Mouse (Mus musculus) lung, embryonic 14.5 days (tissue): ENCODE data around the gene Eri3. TPM values are rescaled to one million over a fixed set of nuclear protein-coding genes. Genes with fewer than 3 reads are reported as not detected.

Experiments
- ATAC-seq: fragments of 200-750 bp; cut with Nextera tagmentation; 2 replicates; pipeline ENCODE4 v1.8.0; 2017; ENCODE audit warnings: mild to moderate bottlenecking, moderate TSS enrichment, moderate library complexity; ENCODE audit not compliant: insufficient read depth
- DNase-seq: peaks from one replicate; pipeline ENCODE4 v3.0.0-alpha.2; 2015
- H3K27ac ChIP-seq: fragments of 300-500 bp; sonication (generic); 2 replicates; pipeline ENCODE4 v1.5.1; 2014; ENCODE audit warnings: low read depth, mild to moderate bottlenecking, moderate library complexity
- H3K27me3 ChIP-seq: fragments of 300-500 bp; sonication (generic); 2 replicates; pipeline ENCODE4 v1.6.1; 2014; ENCODE audit warnings: low read length, control low read depth; ENCODE audit not compliant: insufficient read depth
- H3K36me3 ChIP-seq: fragments of 300-500 bp; sonication (generic); 2 replicates; pipeline ENCODE4 v1.6.1; 2014; ENCODE audit warnings: control low read depth; ENCODE audit not compliant: insufficient read depth
- H3K4me1 ChIP-seq: fragments of 300-500 bp; sonication (generic); 2 replicates; pipeline ENCODE4 v1.6.1; 2014; ENCODE audit warnings: antibody characterized with exemption, control low read depth; ENCODE audit not compliant: insufficient read depth
- H3K4me2 ChIP-seq: fragments of 300-500 bp; sonication (generic); 2 replicates; pipeline ENCODE4 v1.6.1; 2014; ENCODE audit warnings: mild to moderate bottlenecking
- H3K4me3 ChIP-seq: fragments of 300-500 bp; sonication (generic); 2 replicates; pipeline ENCODE4 v1.5.1; 2014; ENCODE audit warnings: low read depth, low read length
- H3K9ac ChIP-seq: fragments of 300-500 bp; sonication (generic); 2 replicates; pipeline ENCODE4 v1.6.1; 2014
- H3K9me3 ChIP-seq: fragments of 300-500 bp; sonication (generic); 2 replicates; pipeline ENCODE4 v1.6.1; 2016; ENCODE audit warnings: low read depth, low read length, control low read depth
- CTCF ChIP-seq: IDR thresholded peaks from 2 replicates; pipeline ENCODE4 v1.5.1; 2016; ENCODE audit warnings: antibody characterized with exemption, low read depth
- WGBS: fragments of 180-500 bp; shearing (Covaris S2); extraction: QIAGEN DNeasy Blood & Tissue Kit; methylation state at CpG from one replicate; pipeline ENCODE4 v1.1.7; 2014; 5-methylcytosine and 5-hydroxymethylcytosine counted together
- polyA plus RNA-seq: library from polyadenylated mRNA; unstranded; fragments of >200 nt; fragmentation: Nextera tagmentation; extraction: Ambion mirVana; gene quantifications from 2 replicates; pipeline ENCODE4 v1.2.1, GENCODE M21; 2014

Eri3 gene
- polyA plus RNA-seq, 1 experiment from 2014 or later, result 173 TPM

DNA sequence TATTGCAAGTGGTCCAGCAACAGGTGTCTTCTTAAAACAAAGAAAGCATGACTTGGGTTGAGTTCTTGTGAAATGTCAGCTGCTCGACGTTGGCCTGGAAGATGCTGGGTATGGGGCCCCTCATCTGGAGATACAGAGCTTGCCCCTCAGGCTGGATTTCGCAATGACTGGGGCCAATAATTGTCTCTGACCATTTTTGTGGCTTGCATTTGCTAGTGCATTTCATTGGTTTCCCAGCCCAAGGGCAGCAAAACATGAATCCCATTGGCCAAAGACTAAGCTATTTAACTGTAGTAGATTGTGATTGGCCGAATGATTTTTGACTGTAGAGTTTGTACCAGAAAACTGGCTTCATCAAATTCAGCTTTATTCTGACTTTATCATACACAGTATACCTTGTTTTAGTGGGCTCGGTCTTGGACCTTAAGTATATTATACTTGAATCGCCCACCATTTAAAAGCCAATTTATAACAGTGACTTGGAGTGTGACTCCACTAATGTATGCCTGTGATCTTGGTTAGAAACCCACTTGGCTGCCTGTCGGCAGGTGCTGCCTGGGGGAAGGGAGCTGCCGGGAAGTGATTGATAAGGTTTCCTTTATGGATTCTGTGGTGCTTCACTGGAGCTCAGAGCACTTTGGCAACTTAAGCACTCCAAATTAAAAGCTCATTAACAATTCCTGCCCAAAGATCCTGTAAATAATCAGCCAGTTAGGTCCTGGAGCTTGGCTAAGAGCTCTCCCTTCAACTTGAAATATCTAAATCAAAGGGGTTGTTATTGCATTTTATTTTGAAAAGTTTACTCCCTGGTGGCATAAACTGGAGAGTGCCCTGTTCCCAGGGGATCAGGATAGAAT is 1.2 kb downstream of the Eri3 start:
- Histone ChIP-seq H3K4me1 (peaks cover 9% of the 10 kb centered on the region), H3K27me3 (no peaks in the 10 kb centered on the region), H3K9me3 (no peaks in the 10 kb centered on the region), H3K9ac (peak overlapping the region; percentile 86), H3K4me3 (peak overlapping the region; percentile 90), H3K4me2 (peak overlapping the region; percentile 85), H3K27ac (no peak overlapping the region), H3K36me3 (0 out of 2 replicates have a peak, but pooled peaks cover 3% of the 10 kb centered on the region)
- ATAC-seq, result no peak
- DNase-seq, result peak; percentile 56
- WGBS, result 31% methylated on average over 8 of the region's 8 CpGs
- no peak for TF ChIP-seq CTCF

DNA sequence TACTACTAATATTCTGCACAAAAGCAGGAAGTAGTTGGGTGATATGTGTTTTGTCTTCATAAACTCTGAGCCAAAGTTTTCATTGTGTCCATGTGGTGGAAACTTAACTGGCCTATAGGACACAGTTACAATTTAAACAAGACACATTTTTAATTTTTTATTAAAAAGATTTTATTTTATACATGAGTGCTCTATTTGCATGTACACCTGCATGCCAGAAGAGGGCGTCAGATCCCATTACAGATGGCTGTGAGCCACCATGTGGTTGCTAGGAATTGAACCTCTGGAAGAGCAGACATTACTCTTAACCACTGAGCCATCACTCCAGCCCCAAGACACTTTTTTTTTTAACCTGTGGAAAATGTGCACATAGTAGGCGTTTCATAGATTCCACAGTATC is 5.3 kb downstream of the Eri3 start:
- no peak overlapping the region for H3K4me3 ChIP-seq
- peaks cover 10% of the 10 kb centered on the region; the same call in 1 of the 2 replicates for H3K36me3 ChIP-seq
- H3K27ac ChIP-seq, result no peak overlapping the region
- TF ChIP-seq CTCF, result no peak
- 45% methylated on average over 2 of the region's 2 CpGs for WGBS
- H3K27me3 ChIP-seq, result no peaks in the 10 kb centered on the region
- DNase-seq, result no peak
- H3K9ac ChIP-seq, result no peak overlapping the region
- no peaks in the 10 kb centered on the region for H3K9me3 ChIP-seq
- H3K4me1 ChIP-seq, result peaks cover 13% of the 10 kb centered on the region
- ATAC-seq, result no peak
- H3K4me2 ChIP-seq, result no peak overlapping the region

DNA sequence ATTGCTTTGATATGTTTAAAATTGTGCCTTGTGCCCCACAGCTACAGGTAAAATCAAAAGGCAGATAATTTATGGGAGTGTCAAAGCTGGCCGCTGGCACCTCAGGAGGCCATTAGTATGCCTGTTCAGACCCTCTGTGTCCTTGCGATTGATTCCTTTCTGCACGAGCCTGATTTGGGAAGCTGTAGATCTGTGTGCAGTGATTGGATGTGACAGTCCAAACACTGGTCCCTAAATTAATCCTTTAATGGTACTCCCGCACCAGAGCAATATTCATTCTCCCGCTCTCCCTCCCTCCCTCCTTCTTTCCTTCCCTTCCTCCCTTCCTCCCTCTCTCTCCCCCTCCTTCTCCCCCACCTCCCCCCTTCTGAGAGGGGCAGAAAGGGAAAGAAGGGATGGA is 6.2 kb downstream of the Eri3 start:
- Histone ChIP-seq H3K9ac (no peak overlapping the region), H3K36me3 (peaks cover 10% of the 10 kb centered on the region; the same call in 1 of the 2 replicates), H3K27ac (no peak overlapping the region), H3K4me3 (no peak overlapping the region), H3K27me3 (no peaks in the 10 kb centered on the region), H3K9me3 (no peaks in the 10 kb centered on the region), H3K4me2 (no peak overlapping the region), H3K4me1 (peaks cover 8% of the 10 kb centered on the region)
- no peak for DNase-seq
- TF ChIP-seq CTCF, result no peak
- no peak for ATAC-seq
- 31% methylated on average over 5 of the region's 5 CpGs for WGBS

DNA sequence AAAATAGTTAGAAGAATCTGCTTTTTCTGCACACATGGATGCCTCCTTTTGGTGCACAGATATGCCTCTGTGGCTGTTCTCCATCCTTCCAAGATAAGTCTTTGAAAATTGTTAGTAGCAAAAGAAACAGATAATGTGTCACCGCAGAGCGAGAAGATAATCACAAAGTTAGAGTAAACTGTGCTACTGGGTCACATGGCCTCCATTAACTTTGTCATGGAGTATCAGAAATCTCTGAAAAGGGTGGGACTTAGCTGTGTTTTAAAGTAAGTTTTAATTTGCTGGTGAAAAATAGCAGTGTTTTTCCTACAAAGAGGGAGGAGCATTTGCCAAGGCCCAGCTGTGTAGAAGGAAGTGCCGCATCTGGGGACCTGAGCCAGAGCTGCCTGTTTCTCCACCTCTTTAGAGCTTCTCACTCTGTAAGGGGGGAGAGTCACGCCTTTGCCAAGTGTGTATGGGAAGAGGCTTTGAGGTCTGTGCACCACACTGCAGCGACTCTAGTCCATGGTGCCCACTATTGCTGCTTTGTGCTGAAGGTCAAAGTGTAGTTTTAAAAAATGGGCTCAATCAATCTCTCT is 7.0 kb downstream of the Eri3 start:
- H3K4me1 ChIP-seq, result peaks cover 4% of the 10 kb centered on the region; the same call in 1 of the 2 replicates
- H3K27ac ChIP-seq, result no peak overlapping the region
- no peak overlapping the region for H3K9ac ChIP-seq
- no peak overlapping the region for H3K4me3 ChIP-seq
- no peaks in the 10 kb centered on the region for H3K27me3 ChIP-seq
- H3K9me3 ChIP-seq, result no peaks in the 10 kb centered on the region
- no peak for ATAC-seq
- H3K36me3 ChIP-seq, result peaks cover 11% of the 10 kb centered on the region
- no peak for TF ChIP-seq CTCF
- 53% methylated on average over 5 of the region's 5 CpGs for WGBS
- DNase-seq, result peak; percentile 23
- no peak overlapping the region for H3K4me2 ChIP-seq

DNA sequence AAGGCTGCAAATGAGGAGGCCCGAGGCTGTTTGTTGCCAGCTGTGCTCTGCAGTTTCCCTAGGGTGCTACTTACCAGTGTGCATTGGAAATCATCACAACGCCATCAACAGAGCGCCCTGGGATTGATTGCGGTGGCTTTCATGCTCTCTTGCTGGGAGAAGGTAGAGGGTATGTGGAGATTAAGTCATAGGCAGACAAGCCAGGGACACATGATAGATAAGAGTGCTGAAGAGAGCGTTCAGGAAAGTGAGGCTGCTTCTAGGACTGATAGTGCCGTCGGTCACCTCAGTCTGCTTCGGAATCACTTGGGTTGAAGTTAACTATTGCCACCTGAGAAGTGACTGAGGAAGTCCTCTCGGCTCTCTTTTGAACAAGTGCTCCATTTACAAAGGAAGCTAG is 13.8 kb downstream of the Eri3 start:
- Histone ChIP-seq H3K9ac (no peak overlapping the region), H3K27ac (no peak overlapping the region), H3K9me3 (no peaks in the 10 kb centered on the region), H3K4me2 (no peak overlapping the region), H3K4me1 (no peaks in the 10 kb centered on the region), H3K36me3 (peaks cover 51% of the 10 kb centered on the region), H3K4me3 (no peak overlapping the region), H3K27me3 (no peaks in the 10 kb centered on the region)
- whole genome bisulfite sequencing, result 79% methylated on average over 9 of the region's 9 CpGs
- ATAC-seq (no peak), DNase-seq (no peak)
- no peak for TF ChIP-seq CTCF

DNA sequence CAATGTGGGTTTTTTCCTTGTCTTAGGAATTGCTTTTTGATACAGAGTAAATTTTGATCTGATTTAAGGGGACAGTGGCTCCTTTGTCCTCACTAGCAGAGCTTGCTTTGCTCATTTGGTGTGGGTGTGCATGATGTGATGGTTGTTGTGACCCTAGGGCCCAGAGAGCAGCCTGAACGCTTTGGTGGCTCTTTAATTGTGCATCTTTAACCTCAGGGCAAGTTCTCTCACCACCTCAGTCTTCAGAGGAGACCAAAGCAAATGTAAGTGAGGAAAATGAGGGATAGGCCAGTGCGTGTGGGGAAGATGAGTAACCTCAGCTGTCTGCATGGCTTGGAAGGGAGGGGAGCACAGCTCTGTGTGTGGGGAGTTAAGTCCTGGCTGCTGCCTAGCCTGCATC is 18.7 kb downstream of the Eri3 start:
- Histone ChIP-seq H3K4me2 (no peak overlapping the region), H3K9ac (no peak overlapping the region), H3K4me3 (no peak overlapping the region), H3K9me3 (no peaks in the 10 kb centered on the region), H3K27ac (no peak overlapping the region), H3K27me3 (no peaks in the 10 kb centered on the region), H3K4me1 (no peaks in the 10 kb centered on the region), H3K36me3 (peaks cover 48% of the 10 kb centered on the region)
- no peak for DNase-seq
- no peak for ATAC-seq
- TF ChIP-seq CTCF, result no peak
- 76% methylated on average over 2 of the region's 2 CpGs for WGBS

DNA sequence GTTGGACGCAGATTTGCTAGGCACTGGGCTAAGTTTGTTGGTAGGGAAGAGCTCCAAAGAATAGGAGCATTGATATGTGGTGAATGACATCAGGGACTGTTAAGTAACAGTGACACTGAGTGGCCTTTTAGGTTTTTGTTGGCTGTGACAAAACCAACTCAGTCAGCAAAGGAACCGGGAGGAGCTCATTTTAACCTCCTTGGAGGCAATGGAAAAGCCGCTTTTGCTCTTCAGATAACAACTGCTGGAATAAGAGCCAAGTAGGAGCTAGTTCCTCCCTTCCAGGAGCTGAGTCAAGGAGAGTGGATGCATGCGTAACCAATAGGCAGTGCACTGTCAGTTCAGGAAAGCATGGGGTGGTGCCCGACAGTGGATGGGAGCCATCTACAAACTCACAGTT is 20.8 kb downstream of the Eri3 start:
- WGBS, result 84% methylated on average over 5 of the region's 5 CpGs
- ATAC-seq, result no peak
- H3K27me3 ChIP-seq, result no peaks in the 10 kb centered on the region

More for the DNA sequence above, 20.8 kb downstream of the Eri3 start:
- no peaks in the 10 kb centered on the region for H3K9me3 ChIP-seq
- H3K4me3 ChIP-seq, result no peak overlapping the region
- no peak overlapping the region for H3K27ac ChIP-seq
- DNase-seq, result no peak
- no peak overlapping the region for H3K4me2 ChIP-seq
- H3K9ac ChIP-seq, result no peak overlapping the region
- no peak for TF ChIP-seq CTCF
- H3K4me1 ChIP-seq, result no peaks in the 10 kb centered on the region
- peaks cover 33% of the 10 kb centered on the region for H3K36me3 ChIP-seq
